Mouse (Mus musculus) bone marrow macrophage, adult 2 months (primary cell): ENCODE measurements around the gene Tanc1.

Source experiments
- CTCF ChIP-seq: IDR thresholded peaks from 2 replicates; pipeline ENCODE4 v1.5.1; 2012; ENCODE audit warnings: low read depth, mild to moderate bottlenecking, low read length, moderate library complexity
- POLR2A ChIP-seq: IDR thresholded peaks from 2 replicates; pipeline ENCODE4 v1.6.1; 2012; ENCODE audit warnings: mild to moderate bottlenecking, low read depth, low read length, borderline replicate concordance

- TF ChIP-seq POLR2A (no peak), CTCF (no peak)
Observed at GRCm38 (mm10) chr2:59598894-59599293, 12.9 kb upstream of the Tanc1 start.
